ENCODE assay signal across 22 mouse cellular contexts in genomic region chr16:54770871-54771270, GRCm38 (mm10).
DNase-seq lines count a peak whose midpoint lies in the region; ATAC-seq and TF ChIP-seq lines count a peak whose summit lies in the region.
"Had no signal": no experiment of that assay in that cellular context is flagged by ENCODE, and none has a peak within 500 bp of the region (broad histone marks: within the 10 kb centered on the region; RNA-seq: fewer than 3 reads in every experiment).

No protein-coding gene starts in this region.

- no peak for ATAC-seq in kidney, postnatal 0 days (replicated peaks; ENCODE audit: low FRiP score, low read depth)
- ATAC-seq in kidney, embryonic 14.5 days (ENCODE audit: low FRiP score, low TSS enrichment) = no peak
- ATAC-seq in lung, embryonic 16.5 days (ENCODE audit: low read depth) = peak; percentile 83
- ATAC-seq: activated CD4-positive, CD25-positive, alpha-beta regulatory T cell, adult 4 months; forebrain, embryonic 16.5 days; Patski had no signal

- H3K27me3 ChIP-seq in kidney, postnatal 0 days (ENCODE audit: insufficient read depth, low read length) = no peaks in the 10 kb centered on the region
- no peaks in the 10 kb centered on the region for H3K27me3 ChIP-seq in kidney, embryonic 14.5 days (ENCODE audit: control insufficient read depth, insufficient read depth, low read length)
- no peaks in the 10 kb centered on the region for H3K27me3 ChIP-seq in lung, embryonic 16.5 days (ENCODE audit: control insufficient read depth, insufficient read depth, low read depth, low read length)
- H3K27me3 ChIP-seq: CH12.LX; hindbrain, embryonic 13.5 days had no signal

- TF ChIP-seq CTCF in kidney, postnatal 0 days (IDR thresholded peaks at IDR 0.05; ENCODE audit: low read depth) = no peak

- no peak overlapping the region for H3K4me3 ChIP-seq in kidney, postnatal 0 days (replicated peaks; ENCODE audit: low read depth, low read length)
- H3K4me3 ChIP-seq in kidney, embryonic 14.5 days (ENCODE audit: low read length) = no peak overlapping the region
- no peak overlapping the region for H3K4me3 ChIP-seq in lung, embryonic 16.5 days (ENCODE audit: low read length)
- H3K4me3 ChIP-seq: embryonic facial prominence, embryonic 10.5 days; erythroblast, embryonic 14.5 days; heart, embryonic 10.5 days; hindbrain, embryonic 13.5 days had no signal

- no peaks in the 10 kb centered on the region for H3K9me3 ChIP-seq in kidney, postnatal 0 days (replicated peaks; ENCODE audit: low read length)
- no peaks in the 10 kb centered on the region for H3K9me3 ChIP-seq in kidney, embryonic 14.5 days (ENCODE audit: control insufficient read depth, low read length)
- H3K9me3 ChIP-seq in lung, embryonic 16.5 days (ENCODE audit: control insufficient read depth, low read length) = no peaks in the 10 kb centered on the region; the same call in 1 of the 2 replicates
- H3K9me3 ChIP-seq: embryonic facial prominence, embryonic 10.5 days; heart, embryonic 10.5 days; hindbrain, embryonic 13.5 days had no signal

- 71% methylated on average over 4 of the region's 4 CpGs for WGBS in kidney, postnatal 0 days
- WGBS in kidney, embryonic 14.5 days = 86% methylated on average over 4 of the region's 4 CpGs
- 50% methylated on average over 4 of the region's 4 CpGs for WGBS in lung, embryonic 16.5 days

- no peaks in the 10 kb centered on the region for H3K36me3 ChIP-seq in kidney, postnatal 0 days (ENCODE audit: insufficient read depth, low read length)
- no peaks in the 10 kb centered on the region for H3K36me3 ChIP-seq in kidney, embryonic 14.5 days (ENCODE audit: control insufficient read depth, insufficient read depth, low read length)
- H3K36me3 ChIP-seq in lung, embryonic 16.5 days (ENCODE audit: control insufficient read depth, insufficient read depth, low read length) = no peaks in the 10 kb centered on the region
- H3K36me3 ChIP-seq: embryonic facial prominence, embryonic 10.5 days; heart, embryonic 10.5 days; hindbrain, embryonic 13.5 days had no signal

- no peak overlapping the region for H3K27ac ChIP-seq in kidney, postnatal 0 days
- no peak overlapping the region for H3K27ac ChIP-seq in kidney, embryonic 14.5 days (ENCODE audit: low read depth, low read length)
- H3K27ac ChIP-seq in lung, embryonic 16.5 days (ENCODE audit: low read length) = no peak overlapping the region
- H3K27ac ChIP-seq: embryonic facial prominence, embryonic 10.5 days; heart, embryonic 10.5 days; hindbrain, embryonic 13.5 days had no signal

- peak; percentile 6 for DNase-seq in kidney, postnatal 0 days (ENCODE audit: low spot score)
- DNase-seq in brain, adult 2 months (ENCODE audit: low read depth, low spot score) = peak; percentile 0
- DNase-seq in lung, postnatal 25 days (ENCODE audit: low spot score) = peak; percentile 1
- DNase-seq in retina, postnatal 1 day = no peak
- no peak for DNase-seq in embryo, embryonic 9.5 days (ENCODE audit: extremely low spot score)
- DNase-seq: adrenal gland, postnatal 14 days; cerebellum, adult 8-10 months; cerebellum, postnatal 14 days; gastrocnemius, postnatal 10 days; heart, adult 18-20 months; heart, postnatal 10 days; heart, postnatal 4 days had no signal

- no peaks in the 10 kb centered on the region for H3K4me1 ChIP-seq in kidney, postnatal 0 days (replicated peaks; ENCODE audit: insufficient read depth, low read length)
- no peaks in the 10 kb centered on the region for H3K4me1 ChIP-seq in kidney, embryonic 14.5 days (ENCODE audit: control insufficient read depth, insufficient read depth, low read length)
- H3K4me1 ChIP-seq in lung, embryonic 16.5 days (replicated peaks; ENCODE audit: control insufficient read depth, insufficient read depth, low read length) = no peaks in the 10 kb centered on the region
- H3K4me1 ChIP-seq: embryonic facial prominence, embryonic 10.5 days; heart, embryonic 10.5 days; hindbrain, embryonic 13.5 days had no signal

- no peak overlapping the region for H3K4me2 ChIP-seq in kidney, postnatal 0 days (ENCODE audit: low read length)
- H3K4me2 ChIP-seq in kidney, embryonic 14.5 days (replicated peaks; ENCODE audit: low read depth, low read length) = no peak overlapping the region
- H3K4me2 ChIP-seq in lung, embryonic 16.5 days (ENCODE audit: low read depth, low read length) = no peak overlapping the region
- H3K4me2 ChIP-seq: hindbrain, embryonic 13.5 days had no signal

- H3K9ac ChIP-seq in kidney, postnatal 0 days (ENCODE audit: low read depth, low read length) = no peak overlapping the region
- H3K9ac ChIP-seq in kidney, embryonic 14.5 days (ENCODE audit: low read depth, low read length) = no peak overlapping the region
- H3K9ac ChIP-seq in lung, embryonic 16.5 days (ENCODE audit: low read length) = no peak overlapping the region
- H3K9ac ChIP-seq: hindbrain, embryonic 13.5 days had no signal

Comparison
In these comparisons a context has a peak if more than half of its experiments do, and no peak if none do; other contexts are left out.
1. DNase-seq: peak in kidney, postnatal 0 days (single experiment), brain, adult 2 months (single experiment) and lung, postnatal 25 days (single experiment); none in retina, postnatal 1 day (single experiment) and embryo, embryonic 9.5 days (single experiment).